Mouse (Mus musculus) testis, postnatal 10 days (tissue): Measurements from ENCODE around the gene Podxl2.

Experiments
- DNase-seq: peaks from one replicate; pipeline ENCODE4 v3.0.0; 2021; ENCODE audit warnings: low spot score

Gene Podxl2

DNA sequence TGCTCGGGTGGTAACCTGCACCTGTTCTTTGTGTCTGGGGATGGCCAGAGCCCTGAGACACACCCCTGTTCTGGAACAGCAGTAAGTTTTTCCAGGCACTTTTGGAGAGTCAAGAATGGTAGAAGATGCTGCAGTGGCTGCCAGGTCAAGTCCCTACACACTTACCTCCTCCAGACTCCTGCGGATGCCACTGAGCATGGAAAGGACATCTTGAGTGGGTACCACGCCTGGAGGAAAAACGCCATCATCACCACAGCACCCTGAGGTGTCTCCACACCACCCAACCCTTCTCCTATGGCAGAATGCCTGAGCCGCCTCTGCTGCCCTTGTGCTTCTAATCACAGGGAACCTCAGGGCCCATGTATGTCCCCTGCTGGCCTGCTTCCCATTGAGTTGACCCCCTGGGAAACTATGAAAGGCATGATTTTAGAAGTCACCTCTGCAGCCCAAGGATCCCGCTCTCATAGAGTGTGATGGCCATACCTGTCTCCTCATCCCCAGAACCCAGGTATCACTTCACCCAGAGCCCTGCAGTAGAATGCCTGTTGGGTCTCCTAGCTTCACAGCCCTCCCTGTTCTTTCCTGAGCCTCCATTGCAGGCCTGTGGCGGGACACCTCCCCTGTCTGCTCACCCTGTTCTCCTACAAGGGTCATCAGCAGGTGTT, 29.8 kb downstream of the Podxl2 start:
- DNase-seq: no peak

DNA sequence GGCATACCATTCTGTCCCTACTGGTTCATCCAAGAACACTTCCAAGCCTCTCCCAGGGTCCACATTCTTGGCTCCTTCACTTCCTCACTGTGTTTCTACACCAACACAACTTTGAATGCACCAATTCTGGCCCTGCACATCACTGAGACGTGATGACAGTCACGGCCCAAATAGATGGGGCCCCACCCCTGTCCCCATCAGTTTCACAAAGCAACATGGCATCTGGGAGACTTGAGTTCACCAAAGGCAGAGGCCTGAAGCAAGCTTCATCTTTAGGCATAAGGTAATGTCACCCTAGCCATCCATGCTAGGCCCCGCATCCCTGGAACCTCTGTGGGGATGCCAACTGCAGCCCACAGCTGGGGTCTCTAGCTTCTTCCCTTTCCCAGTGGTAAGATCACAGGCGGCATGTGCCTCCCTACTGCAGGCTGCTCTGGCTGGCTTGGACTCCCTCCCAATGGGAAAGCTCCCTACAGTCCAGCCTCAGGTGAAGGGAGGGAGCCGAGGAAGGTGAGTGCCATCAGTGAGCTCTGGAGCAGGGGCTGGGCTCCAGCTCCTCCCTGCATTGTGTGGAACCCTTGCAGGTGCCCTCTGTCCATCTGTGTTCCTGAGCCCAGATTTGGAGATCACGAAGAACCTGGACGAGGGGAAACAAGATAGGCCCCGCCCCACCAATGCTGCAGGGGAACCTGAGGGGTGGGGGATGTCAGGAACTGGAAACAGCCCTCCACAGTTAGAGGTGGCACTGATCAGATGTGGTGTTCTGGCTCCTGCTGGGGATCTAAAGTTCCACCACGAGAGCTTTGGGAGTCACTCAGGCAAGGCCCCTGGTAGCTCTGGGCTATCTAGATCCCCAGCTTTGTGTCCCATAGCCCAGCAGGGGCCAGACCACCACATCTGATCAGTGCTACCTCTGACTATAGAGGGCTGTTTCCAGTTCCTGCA, 30.8 kb downstream of the Podxl2 start:
- DNase-seq: no peak

DNA sequence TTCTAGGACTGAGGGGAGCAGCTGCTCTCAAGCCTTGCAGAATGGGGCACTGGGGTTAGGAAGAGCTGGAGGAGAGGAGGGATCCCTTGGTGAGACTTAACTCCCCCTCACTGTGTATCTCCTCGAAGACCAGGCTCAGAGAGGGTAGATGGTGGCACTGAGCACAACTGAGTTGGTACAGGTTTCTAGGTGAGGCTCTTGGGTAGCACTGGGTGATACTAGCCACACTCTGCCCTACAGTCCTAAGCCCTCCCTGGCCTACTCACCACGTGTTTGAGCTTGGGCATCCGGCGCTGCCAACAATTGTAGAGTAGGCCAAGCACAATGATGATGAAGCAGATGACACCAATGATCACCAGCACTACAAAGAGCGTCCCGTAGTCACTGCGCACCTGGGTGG, 31.6 kb downstream of the Podxl2 start:
- DNase-seq: no peak

DNA sequence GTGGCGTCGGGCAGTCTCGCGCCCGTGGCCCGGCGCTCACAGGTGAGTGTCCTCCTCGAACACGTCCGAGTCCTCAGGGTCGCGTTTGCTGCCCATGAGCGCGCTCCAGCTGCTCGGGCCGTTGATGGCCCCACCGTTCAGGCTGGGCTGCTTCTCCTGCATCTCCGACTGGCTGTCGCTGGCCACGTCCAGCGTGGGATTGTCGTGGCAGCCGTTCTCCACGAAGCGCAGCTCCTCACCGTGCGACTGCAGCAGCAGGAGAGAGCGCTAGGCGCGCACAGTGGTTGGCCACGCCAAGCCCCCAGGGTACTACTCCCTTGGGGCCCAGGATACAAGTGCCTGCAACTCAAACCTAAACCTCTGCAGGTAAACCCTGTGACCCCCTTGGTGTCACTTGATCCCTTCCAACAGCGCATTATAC, 32.1 kb downstream of the Podxl2 start:
- DNase-seq: no peak

DNA sequence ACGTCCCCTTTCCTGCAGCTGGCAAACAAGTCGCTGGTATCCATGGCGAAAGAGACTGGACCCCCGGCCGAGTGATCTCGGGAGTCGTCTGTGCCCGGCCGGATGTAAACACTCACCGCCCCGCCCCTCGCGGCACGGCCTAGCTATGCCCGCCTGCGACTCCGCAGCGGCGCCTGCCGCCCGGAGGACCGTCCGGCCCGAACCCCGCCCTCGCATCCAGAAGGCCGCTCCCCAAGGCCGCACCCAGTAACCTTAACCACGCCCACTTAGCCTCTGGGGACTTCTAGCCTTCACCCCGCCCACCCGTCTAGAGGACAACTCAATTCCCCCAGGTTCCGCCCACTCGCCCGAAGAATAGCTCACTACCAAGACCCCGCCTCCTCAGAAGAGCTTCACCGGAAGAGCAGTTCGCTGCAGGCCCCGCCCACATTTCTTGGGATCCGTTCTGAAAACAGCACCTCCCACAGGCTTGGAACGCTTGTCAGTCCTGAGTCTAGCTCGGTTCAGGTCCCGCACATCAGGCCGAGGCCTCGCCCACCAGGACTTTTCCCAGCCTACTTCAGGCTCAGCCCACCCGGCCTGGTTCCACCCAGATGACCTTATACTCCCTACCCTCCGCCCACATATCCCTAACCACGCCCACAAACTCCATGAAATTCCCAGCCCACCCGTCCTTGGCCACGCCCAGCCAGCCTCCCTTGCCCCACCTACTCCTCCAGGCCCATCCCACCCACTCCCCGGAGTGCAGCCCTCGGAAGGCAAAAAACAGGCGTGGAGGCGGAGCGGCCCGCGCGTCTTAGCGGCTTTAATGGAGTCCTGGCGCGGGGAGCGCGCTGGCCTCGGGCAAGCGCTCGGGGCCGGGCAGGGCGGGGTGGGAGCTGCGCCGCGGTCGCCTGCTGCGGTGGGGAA, 32.8 kb downstream of the Podxl2 start, which contains the start of gene Abtb1:
Abtb1 (minus strand) TSS at position 204 of the 909 bp plus-strand sequence.
- peak; percentile 100 for DNase-seq

DNA sequence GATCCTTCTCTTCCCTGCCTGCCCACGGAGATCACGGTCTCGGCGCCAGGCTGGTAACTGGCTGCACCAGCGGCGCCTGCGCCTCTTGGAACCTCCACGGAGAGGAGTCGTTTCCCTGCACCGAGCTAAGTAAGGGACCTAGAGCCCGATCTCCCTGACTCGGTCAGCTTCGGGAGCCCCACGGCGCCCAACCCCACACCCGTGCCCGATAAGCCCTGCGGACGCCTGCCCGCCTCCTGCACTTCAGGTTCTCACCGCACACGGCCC, 33.4 kb downstream of the Podxl2 start:
- DNase-seq: no peak

DNA sequence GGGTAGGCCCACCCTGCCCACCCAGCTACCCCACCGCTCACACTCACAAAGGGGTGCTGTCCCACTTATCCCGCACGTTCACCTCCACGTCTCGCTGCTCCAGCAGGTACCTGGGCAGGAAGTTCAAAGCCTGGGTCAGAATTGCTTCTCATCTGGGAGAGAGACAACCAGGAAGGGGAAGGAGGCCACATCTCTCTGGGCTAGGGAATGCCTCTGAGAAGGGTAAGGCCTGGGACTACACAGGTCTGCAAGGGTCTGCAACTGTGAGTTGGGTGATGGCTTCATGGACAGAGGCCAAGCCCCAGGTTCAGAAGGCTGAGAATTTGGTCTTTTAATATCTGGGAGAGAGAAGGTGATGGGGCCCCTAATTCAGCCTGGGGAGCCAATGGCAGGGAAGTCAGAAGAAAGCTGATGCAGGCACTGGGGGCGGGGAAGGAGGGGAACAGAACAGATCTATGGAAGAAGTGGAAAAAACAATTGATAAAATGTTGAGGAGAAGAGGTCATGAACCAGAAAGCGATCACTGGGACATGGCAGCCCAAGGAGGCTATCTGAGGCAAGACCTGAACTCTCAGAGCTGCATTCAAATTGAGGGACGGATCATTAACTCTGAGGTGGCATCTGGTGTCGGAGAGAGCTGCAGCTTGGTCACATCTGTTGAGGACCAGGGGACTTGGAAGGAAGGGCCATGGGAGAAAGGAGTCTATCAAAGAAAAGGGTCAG, 33.9 kb downstream of the Podxl2 start:
- DNase-seq: peak; percentile 45

DNA sequence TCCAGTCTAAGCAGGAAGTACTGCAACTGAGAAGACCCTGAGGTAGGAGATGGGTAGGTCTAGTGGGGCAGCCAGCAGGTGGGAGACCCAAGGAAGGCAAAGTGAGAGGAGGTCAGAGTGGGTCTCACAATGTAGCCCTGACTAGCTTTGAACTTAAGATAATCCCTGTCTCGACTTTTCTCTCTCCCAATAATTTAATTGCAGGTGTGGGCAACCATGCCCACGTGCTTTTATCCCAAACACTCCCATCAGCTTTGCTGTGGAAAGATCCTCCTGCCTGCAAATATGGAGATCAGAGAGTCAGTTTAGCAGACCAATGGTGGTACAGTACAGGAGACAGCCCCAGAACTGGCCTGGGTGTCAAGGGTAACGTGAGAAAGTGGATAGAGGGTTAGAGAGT, 34.6 kb downstream of the Podxl2 start:
- no peak for DNase-seq

DNA sequence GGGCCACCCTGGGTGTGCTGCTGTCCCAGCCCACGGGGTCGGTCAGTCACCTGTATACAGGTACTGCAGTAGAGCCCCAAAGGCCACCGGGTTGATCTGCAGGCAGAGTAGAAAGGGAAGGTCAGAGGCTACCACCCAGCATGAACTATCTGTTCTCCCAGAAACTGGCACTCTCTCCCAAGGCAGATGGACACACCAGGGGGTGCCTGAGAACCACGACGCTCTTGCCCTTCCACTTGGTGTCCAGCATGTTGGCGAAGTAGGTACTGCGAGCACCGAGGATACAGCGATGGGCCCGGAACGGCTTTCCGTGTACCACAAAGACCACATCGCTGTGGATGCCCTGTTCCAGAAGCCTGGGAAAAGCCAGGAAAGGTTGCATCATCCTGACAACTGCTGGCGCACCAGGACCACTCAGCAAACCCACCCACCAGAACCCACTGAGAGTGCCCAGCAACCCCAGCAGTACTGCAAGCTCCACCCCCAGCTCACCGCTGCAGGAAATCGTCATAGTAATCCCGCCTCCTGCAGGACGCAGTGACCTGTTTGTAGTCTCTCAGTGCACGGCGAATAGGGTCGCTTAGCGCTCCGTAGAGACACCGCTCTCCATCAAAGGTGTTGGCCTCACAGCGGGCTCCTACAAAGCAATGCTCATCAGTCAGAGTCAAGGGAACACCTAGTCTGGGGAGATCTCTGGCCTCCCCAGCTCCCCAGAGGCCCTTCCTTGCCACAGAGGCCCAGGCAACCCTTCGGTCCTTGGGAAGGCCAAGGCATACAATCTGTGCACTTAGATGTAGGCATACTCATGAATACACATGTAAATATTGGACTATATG, 35.5 kb downstream of the Podxl2 start:
- DNase-seq: no peak

DNA sequence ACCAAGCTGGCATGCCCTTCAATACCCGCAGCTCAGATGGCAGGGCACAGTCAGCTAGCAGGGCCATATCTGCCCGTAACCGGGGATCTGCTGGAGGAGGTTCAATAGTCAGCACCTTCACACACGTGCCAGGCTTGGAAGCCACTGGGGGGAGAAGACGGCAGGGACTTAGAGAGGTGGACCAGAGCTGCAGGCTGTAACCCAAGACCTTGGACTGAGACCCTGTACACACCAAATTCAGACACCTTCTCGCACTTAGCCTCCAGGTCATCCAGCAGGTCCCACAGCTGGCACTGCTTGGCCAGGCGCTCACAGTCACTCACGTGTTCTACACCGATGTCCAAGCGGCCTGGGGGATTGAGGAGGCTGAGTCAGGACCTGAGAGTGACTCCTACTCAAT, 36.2 kb downstream of the Podxl2 start:
- no peak for DNase-seq

DNA sequence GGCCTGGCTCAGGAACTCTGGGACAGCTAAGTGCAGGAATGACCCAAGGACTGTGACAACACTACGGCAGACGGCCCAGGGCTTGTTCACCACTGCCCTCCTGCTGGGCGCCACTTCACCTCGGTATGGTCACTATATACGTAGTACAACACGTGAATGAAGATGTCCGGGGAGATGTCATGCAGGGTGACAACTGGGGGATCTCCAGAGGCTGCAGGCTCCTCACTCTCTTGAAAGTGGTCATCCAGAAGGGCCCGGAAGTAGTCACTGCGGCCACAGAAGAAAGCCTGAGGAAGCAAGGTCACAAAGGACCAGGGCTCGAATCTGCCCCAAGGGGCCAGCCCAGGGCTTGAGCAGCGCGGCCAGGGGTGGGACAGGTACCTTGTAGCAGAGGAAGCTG, 36.8 kb downstream of the Podxl2 start:
- DNase-seq: no peak

DNA sequence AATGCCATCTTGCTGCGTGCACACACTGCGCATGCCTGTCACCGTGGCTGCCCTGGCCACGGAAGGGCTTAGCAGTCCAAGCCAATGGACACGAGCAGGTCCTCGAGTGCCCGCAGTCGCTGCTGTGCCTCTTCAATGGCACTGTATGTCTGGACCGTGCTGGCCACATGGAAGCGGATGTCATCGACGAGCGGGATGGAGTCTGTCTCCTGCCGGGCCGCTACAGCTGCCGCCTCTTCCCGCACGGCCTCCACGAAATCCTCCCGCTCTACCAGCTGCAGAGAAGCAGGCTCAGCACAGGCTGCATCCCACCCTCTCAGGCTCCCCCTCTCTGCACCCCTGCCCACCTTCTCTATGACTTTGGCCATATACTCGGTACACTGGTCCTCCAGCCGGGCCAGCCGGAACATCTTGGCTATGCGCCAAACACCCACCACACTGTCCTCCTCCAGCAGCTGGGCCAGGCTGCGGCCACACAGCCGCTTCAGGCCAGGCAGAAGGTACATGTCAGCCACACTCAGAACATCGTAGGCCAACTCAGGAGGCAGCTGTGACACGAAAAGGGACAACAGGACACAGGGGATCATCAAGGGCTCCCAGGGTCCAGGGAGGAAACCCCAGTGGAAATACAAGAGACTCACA, 38.5 kb downstream of the Podxl2 start:
- peak; percentile 71 for DNase-seq

DNA sequence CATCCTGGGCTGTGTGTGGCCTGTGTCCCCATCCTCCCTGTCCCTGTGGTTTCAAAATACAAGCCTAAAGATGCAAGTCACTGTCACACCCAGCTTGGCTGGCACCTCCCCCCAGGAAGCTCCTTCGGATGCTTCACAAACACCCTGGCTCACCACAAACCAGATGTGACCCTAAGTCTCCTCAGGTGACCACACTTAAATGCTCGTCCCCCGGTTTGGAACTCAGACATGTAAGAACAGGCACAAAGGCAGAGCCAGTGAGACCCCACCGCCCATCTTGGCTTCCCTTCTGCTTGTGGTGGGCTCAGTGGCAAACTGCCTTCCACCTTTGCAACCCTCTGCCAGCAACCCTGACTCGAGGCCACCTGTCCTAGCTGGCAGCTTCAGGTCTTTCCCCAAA, 39.8 kb downstream of the Podxl2 start:
- DNase-seq: no peak

DNA sequence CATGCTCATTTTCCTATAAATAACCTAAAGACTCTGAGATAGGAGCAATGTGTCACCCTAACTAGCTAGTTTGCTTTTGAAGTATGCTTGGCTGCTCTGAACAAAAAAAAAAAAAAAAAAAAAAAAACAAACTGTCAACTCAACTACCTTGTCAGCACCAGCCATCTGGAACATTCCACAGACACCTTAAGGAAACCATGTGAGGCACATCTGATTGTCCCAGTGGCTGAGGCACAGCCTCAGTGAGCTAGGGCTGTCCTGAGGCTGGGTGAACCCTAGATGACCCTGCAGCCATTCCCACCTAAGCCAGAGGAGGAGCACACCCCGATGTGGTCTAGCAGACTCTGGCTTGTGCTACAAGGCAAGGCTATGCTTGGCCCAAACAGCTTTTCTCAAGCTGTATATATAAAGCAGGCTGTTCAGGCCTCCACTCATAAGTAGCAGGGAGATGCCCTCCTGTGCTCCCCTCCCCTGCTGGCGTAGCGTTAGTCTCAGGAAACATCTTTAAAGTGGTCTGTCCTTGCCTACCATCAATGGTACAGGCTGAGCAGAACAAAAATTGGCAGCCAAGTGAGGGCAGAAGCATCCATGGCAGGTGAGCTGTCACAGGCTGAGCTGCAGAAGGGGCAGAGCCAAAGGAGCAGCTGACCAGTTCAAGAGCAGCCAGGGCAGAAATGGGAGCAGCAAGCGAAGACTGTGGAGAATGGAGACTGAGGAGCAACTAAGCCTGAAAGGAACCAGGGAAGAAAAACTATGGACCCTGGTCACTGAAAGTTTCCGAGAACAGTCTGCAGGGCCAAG, 41.3 kb downstream of the Podxl2 start:
- no peak for DNase-seq

DNA sequence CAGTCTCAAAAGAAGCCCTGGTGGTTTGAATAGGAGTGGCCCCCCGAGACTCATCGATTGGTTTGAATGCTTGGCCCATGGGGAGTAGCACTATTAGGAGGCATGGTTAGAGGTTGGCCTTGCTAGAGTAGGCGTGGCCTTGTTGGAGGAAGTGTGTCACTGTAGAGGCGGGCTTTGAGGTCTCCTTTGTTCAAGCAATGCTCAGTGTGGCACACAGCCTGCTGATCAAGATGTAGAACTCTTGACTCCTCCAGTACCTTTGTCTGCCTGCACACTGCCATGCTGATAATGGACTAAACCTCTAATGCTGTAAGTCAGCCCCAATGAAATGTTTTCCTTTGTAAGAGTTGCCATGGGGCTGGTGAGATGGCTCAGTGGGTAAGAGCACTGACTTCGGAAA, 42.2 kb downstream of the Podxl2 start:
- no peak for DNase-seq

DNA sequence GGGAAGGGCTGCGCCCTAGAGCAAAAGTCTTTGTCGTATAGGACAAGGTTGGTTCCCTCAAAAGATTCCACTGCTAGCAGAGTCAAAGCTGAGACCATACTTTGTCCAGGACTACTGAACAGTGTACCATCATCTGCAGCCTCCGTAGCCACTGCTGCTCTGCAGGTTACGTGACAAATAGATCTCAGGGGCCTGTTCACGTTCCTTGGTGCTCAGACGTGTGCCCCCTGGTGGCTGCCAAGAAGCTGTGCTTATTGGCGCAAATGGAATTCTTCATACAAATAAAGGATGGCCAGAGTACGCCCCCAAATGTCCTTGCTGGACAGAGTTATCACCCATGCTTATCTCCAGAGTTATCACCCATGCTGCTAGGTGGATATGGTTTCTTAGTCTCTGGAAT, 43.4 kb downstream of the Podxl2 start:
- peak; percentile 79 for DNase-seq

DNA sequence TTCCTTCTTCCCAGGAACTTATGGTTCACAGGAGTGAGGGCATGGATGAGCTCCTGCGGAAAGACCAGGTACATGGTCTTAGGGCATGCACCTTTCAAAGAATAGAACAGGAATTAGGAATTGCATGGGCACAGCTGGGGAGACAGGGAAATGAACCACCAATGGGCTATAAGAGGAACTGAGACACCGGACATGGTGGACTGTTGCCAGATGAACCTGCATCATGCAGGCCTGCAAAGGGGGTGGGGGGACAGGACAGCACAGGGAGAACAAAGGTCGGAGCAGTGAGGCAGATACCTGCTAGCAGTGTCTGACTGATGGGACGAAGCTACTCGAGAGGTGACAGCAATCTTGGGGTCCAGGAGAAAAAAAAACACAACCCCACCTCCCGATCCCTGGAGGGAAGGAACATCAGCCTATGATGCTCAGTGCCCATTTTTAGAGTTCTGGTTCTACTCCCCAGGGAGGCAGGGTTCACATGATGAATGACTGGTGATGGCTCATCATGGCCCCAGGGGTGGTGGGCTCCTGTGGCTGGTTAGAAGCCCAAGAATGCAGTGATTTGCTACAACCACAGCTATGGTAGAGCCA, 44.6 kb downstream of the Podxl2 start:
- DNase-seq: no peak

DNA sequence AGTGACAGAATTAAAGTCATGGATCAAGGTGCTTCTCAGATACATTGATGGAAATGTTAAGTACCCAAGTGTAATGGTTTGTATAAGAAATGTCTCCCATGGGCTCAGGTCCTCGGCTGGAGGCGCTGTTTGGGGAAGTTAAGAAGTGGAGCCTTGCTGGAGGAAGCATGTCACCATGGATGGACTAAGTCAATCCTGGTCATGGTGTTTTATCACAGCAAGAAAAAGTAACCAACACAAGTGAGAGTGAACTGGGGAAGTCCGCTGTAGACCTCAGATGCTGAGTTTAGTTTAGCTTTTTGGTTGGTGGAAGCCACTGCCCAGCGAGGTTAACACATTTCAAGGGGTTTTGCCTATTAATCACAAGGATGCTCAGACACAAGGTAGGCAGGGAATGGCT, 45.3 kb downstream of the Podxl2 start:
- no peak for DNase-seq
